Mouse (Mus musculus): Measurements from ENCODE around the gene Dicer1. TPM values are rescaled to one million over a fixed set of nuclear protein-coding genes. Genes with fewer than 3 reads are reported as not detected.

The Dicer1 gene
- polyA plus RNA-seq, 1 experiment: 3.1 TPM

GRCm38 (mm10) chr12:104679121-104679818 is 72.5 kb downstream of the Dicer1 start:
- TF ChIP-seq POLR2A (IDR thresholded peaks at IDR 0.05; ENCODE audit: low read depth, low read length): no peak
- no peak for TF ChIP-seq CTCF (IDR thresholded peaks at IDR 0.05; ENCODE audit: extremely low read depth, insufficient read length, insufficient replicate concordance, low read depth, low read length)
- no peak overlapping the region for H3K4me3 ChIP-seq (ENCODE audit: low read depth, low read length)
- peaks cover 3% of the 10 kb centered on the region; the same call in 1 of the 2 replicates for H3K4me1 ChIP-seq (ENCODE audit: control insufficient read depth, insufficient read depth, insufficient read length, low read length)
- no peaks in the 10 kb centered on the region for H3K36me3 ChIP-seq (ENCODE audit: control insufficient read depth, insufficient read depth, low read length)
- WGBS: 73% methylated on average over 26 of the region's 26 CpGs
- no peak overlapping the region for H3K27ac ChIP-seq (ENCODE audit: insufficient read depth, low read depth, low read length)
- H3K27me3 ChIP-seq (ENCODE audit: control insufficient read depth, insufficient read depth, low read length): no peaks in the 10 kb centered on the region

- Histone ChIP-seq H3K27ac (ENCODE audit: insufficient read depth, low read depth, low read length) (no peak overlapping the region), H3K4me1 (ENCODE audit: control insufficient read depth, insufficient read depth, insufficient read length, low read length) (peaks cover 3% of the 10 kb centered on the region; the same call in 1 of the 2 replicates), H3K27me3 (ENCODE audit: control insufficient read depth, insufficient read depth, low read length) (no peaks in the 10 kb centered on the region), H3K4me3 (ENCODE audit: low read depth, low read length) (no peak overlapping the region), H3K36me3 (ENCODE audit: control insufficient read depth, insufficient read depth, low read length) (no peaks in the 10 kb centered on the region)
- 63% methylated on average over 13 of the region's 14 CpGs for WGBS
- TF ChIP-seq CTCF (IDR thresholded peaks at IDR 0.05; ENCODE audit: extremely low read depth, insufficient read length, insufficient replicate concordance, low read depth, low read length): no peak
- no peak for TF ChIP-seq POLR2A (IDR thresholded peaks at IDR 0.05; ENCODE audit: low read depth, low read length)
Observed at GRCm38 (mm10) chr12:104678462-104678861, 73.3 kb downstream of the Dicer1 start.

- Histone ChIP-seq H3K27me3 (ENCODE audit: control insufficient read depth, insufficient read depth, low read length) (no peaks in the 10 kb centered on the region), H3K4me3 (ENCODE audit: low read depth, low read length) (no peak overlapping the region), H3K27ac (ENCODE audit: insufficient read depth, low read depth, low read length) (no peak overlapping the region), H3K36me3 (ENCODE audit: control insufficient read depth, insufficient read depth, low read length) (no peaks in the 10 kb centered on the region), H3K4me1 (ENCODE audit: control insufficient read depth, insufficient read depth, insufficient read length, low read length) (peaks cover 3% of the 10 kb centered on the region; the same call in 1 of the 2 replicates)
- WGBS: 74% methylated on average over 9 of the region's 9 CpGs
- TF ChIP-seq CTCF (IDR thresholded peaks at IDR 0.05; ENCODE audit: extremely low read depth, insufficient read length, insufficient replicate concordance, low read depth, low read length): no peak
- no peak for TF ChIP-seq POLR2A (IDR thresholded peaks at IDR 0.05; ENCODE audit: low read depth, low read length)
Observed at GRCm38 (mm10) chr12:104677371-104677924, 74.3 kb downstream of the Dicer1 start.

GRCm38 (mm10) chr12:104676535-104677370 is 75.0 kb downstream of the Dicer1 start:
- H3K4me3 ChIP-seq (ENCODE audit: low read depth, low read length): no peak overlapping the region
- H3K4me1 ChIP-seq (ENCODE audit: control insufficient read depth, insufficient read depth, insufficient read length, low read length): peaks cover 3% of the 10 kb centered on the region; the same call in 1 of the 2 replicates
- TF ChIP-seq CTCF (IDR thresholded peaks at IDR 0.05; ENCODE audit: extremely low read depth, insufficient read length, insufficient replicate concordance, low read depth, low read length) (no peak), POLR2A (IDR thresholded peaks at IDR 0.05; ENCODE audit: low read depth, low read length) (no peak)
- H3K27me3 ChIP-seq (ENCODE audit: control insufficient read depth, insufficient read depth, low read length): no peaks in the 10 kb centered on the region
- no peaks in the 10 kb centered on the region for H3K36me3 ChIP-seq (ENCODE audit: control insufficient read depth, insufficient read depth, low read length)
- WGBS: 85% methylated on average over 13 of the region's 13 CpGs
- H3K27ac ChIP-seq (ENCODE audit: insufficient read depth, low read depth, low read length): no peak overlapping the region

- H3K4me1 ChIP-seq (ENCODE audit: control insufficient read depth, insufficient read depth, insufficient read length, low read length): peaks cover 3% of the 10 kb centered on the region; the same call in 1 of the 2 replicates
- no peaks in the 10 kb centered on the region for H3K27me3 ChIP-seq (ENCODE audit: control insufficient read depth, insufficient read depth, low read length)
- H3K27ac ChIP-seq (ENCODE audit: insufficient read depth, low read depth, low read length): no peak overlapping the region
- TF ChIP-seq POLR2A (IDR thresholded peaks at IDR 0.05; ENCODE audit: low read depth, low read length): no peak
- no peaks in the 10 kb centered on the region for H3K36me3 ChIP-seq (ENCODE audit: control insufficient read depth, insufficient read depth, low read length)
- no peak overlapping the region for H3K4me3 ChIP-seq (ENCODE audit: low read depth, low read length)
- 29% methylated on average over 5 of the region's 5 CpGs for WGBS
Observed at GRCm38 (mm10) chr12:104672976-104673375, 78.8 kb downstream of the Dicer1 start.

GRCm38 (mm10) chr12:104672406-104672805 is 79.3 kb downstream of the Dicer1 start:
- no peak for TF ChIP-seq POLR2A (IDR thresholded peaks at IDR 0.05; ENCODE audit: low read depth, low read length)
- TF ChIP-seq CTCF (IDR thresholded peaks at IDR 0.05; ENCODE audit: extremely low read depth, insufficient read length, insufficient replicate concordance, low read depth, low read length): no peak
- WGBS: 58% methylated on average over 10 of the region's 10 CpGs
- H3K27ac ChIP-seq (ENCODE audit: insufficient read depth, low read depth, low read length): no peak overlapping the region

GRCm38 (mm10) chr12:104667846-104668245 is 83.9 kb downstream of the Dicer1 start:
- H3K4me3 ChIP-seq (ENCODE audit: low read depth, low read length): no peak overlapping the region
- TF ChIP-seq POLR2A (IDR thresholded peaks at IDR 0.05; ENCODE audit: low read depth, low read length): no peak
- no peak for TF ChIP-seq CTCF (IDR thresholded peaks at IDR 0.05; ENCODE audit: extremely low read depth, insufficient read length, insufficient replicate concordance, low read depth, low read length)
- H3K4me1 ChIP-seq (ENCODE audit: control insufficient read depth, insufficient read depth, insufficient read length, low read length): no peaks in the 10 kb centered on the region
- 73% methylated on average over 7 of the region's 7 CpGs for WGBS
- no peak overlapping the region for H3K27ac ChIP-seq (ENCODE audit: insufficient read depth, low read depth, low read length)
- no peaks in the 10 kb centered on the region for H3K27me3 ChIP-seq (ENCODE audit: control insufficient read depth, insufficient read depth, low read length)
- H3K36me3 ChIP-seq (ENCODE audit: control insufficient read depth, insufficient read depth, low read length): no peaks in the 10 kb centered on the region

More at GRCm38 (mm10) chr12:104672406-104672805, 79.3 kb downstream of the Dicer1 start:
- H3K27me3 ChIP-seq (ENCODE audit: control insufficient read depth, insufficient read depth, low read length): no peaks in the 10 kb centered on the region
- H3K36me3 ChIP-seq (ENCODE audit: control insufficient read depth, insufficient read depth, low read length): no peaks in the 10 kb centered on the region
- H3K4me3 ChIP-seq (ENCODE audit: low read depth, low read length): no peak overlapping the region
- H3K4me1 ChIP-seq (ENCODE audit: control insufficient read depth, insufficient read depth, insufficient read length, low read length): 0 out of 2 replicates have a peak, but pooled peaks cover under 1% of the 10 kb centered on the region
